Mouse (Mus musculus) intestine, postnatal 0 days (tissue): ENCODE measurements around the gene Pcnx2. TPM values are rescaled to one million over a fixed set of nuclear protein-coding genes. Genes with fewer than 3 reads are reported as not detected.

ENCODE experiments used
- ATAC-seq: fragments of 200-750 bp; cut with Nextera tagmentation; 2 replicates; pipeline ENCODE4 v1.8.0; 2017; ENCODE audit warnings: mild to moderate bottlenecking, moderate TSS enrichment, moderate library complexity
- H3K27ac ChIP-seq: fragments of 300-500 bp; sonication (generic); 2 replicates; pipeline ENCODE4 v1.5.1; 2014; ENCODE audit warnings: mild to moderate bottlenecking, low read depth, low read length, moderate library complexity
- H3K27me3 ChIP-seq: fragments of 300-500 bp; sonication (generic); replicated peaks from 2 replicates; pipeline ENCODE4 v1.6.1; 2014; ENCODE audit warnings: low read length, mixed read lengths; ENCODE audit not compliant: control insufficient read depth, insufficient read depth
- H3K36me3 ChIP-seq: fragments of 300-500 bp; sonication (generic); 2 replicates; pipeline ENCODE4 v1.6.1; 2014; ENCODE audit warnings: mild to moderate bottlenecking, moderate library complexity; ENCODE audit not compliant: control insufficient read depth, insufficient read depth
- H3K4me1 ChIP-seq: fragments of 300-500 bp; sonication (generic); replicated peaks from 2 replicates; pipeline ENCODE4 v1.6.1; 2014; ENCODE audit warnings: antibody characterized with exemption, low read length, mixed read lengths; ENCODE audit not compliant: control insufficient read depth, insufficient read depth
- H3K4me2 ChIP-seq: fragments of 300-500 bp; sonication (generic); replicated peaks from 2 replicates; pipeline ENCODE4 v1.6.1; 2014; ENCODE audit warnings: low read depth, mild to moderate bottlenecking, moderate library complexity
- H3K4me3 ChIP-seq: fragments of 300-500 bp; sonication (generic); 2 replicates; pipeline ENCODE4 v1.5.1; 2014; ENCODE audit warnings: low read depth, low read length
- H3K9ac ChIP-seq: fragments of 300-500 bp; sonication (generic); 2 replicates; pipeline ENCODE4 v1.6.1; 2014; ENCODE audit warnings: mild to moderate bottlenecking, low read depth, low read length
- H3K9me3 ChIP-seq: fragments of 300-500 bp; sonication (generic); 2 replicates; pipeline ENCODE4 v1.6.1; 2016; ENCODE audit warnings: mixed run types; ENCODE audit not compliant: control insufficient read depth
- CTCF ChIP-seq: sonication (generic); IDR thresholded peaks from 2 replicates; pipeline ENCODE4 v1.5.1; 2016; ENCODE audit warnings: low read depth, mild to moderate bottlenecking, control low read depth, antibody characterized with exemption, moderate library complexity
- WGBS: fragments of 180-500 bp; shearing (Covaris S2); extraction: QIAGEN DNeasy Blood & Tissue Kit; methylation state at CpG from one replicate; pipeline ENCODE4 v1.1.7; 2014; 5-methylcytosine and 5-hydroxymethylcytosine counted together
- polyA plus RNA-seq: library from polyadenylated mRNA; unstranded; fragments of >200 nt; fragmentation: Nextera tagmentation; extraction: Ambion mirVana; gene quantifications from 2 replicates; pipeline ENCODE4 v1.2.1, GENCODE M21; 2015

Gene Pcnx2
- polyA plus RNA-seq, 1 experiment from 2014 or later = 0.29 TPM

- WGBS = 67% methylated on average over 8 of the region's 8 CpGs
- H3K27me3 ChIP-seq = no peaks in the 10 kb centered on the region
- no peaks in the 10 kb centered on the region for H3K9me3 ChIP-seq
- H3K4me1 ChIP-seq = no peaks in the 10 kb centered on the region
- no peak for TF ChIP-seq CTCF
- H3K4me2 ChIP-seq = no peak overlapping the region
- no peak for ATAC-seq
- H3K27ac ChIP-seq = no peak overlapping the region
- H3K4me3 ChIP-seq = no peak overlapping the region
- no peaks in the 10 kb centered on the region; the same call in 1 of the 2 replicates for H3K36me3 ChIP-seq
- no peak overlapping the region for H3K9ac ChIP-seq
Measured at GRCm38 (mm10) chr8:125750846-125751245, 147.3 kb downstream of the Pcnx2 start.

- no peaks in the 10 kb centered on the region for H3K27me3 ChIP-seq
- TF ChIP-seq CTCF = no peak
- H3K4me2 ChIP-seq = no peak overlapping the region
- WGBS = 69% methylated on average over 8 of the region's 8 CpGs
- H3K36me3 ChIP-seq = peaks cover 7% of the 10 kb centered on the region; the same call in 1 of the 2 replicates
- H3K4me1 ChIP-seq = no peaks in the 10 kb centered on the region
- H3K9ac ChIP-seq = no peak overlapping the region
- H3K4me3 ChIP-seq = no peak overlapping the region
- no peaks in the 10 kb centered on the region for H3K9me3 ChIP-seq
- no peak for ATAC-seq
- H3K27ac ChIP-seq = no peak overlapping the region
Measured at GRCm38 (mm10) chr8:125747390-125747789, 150.7 kb downstream of the Pcnx2 start.

GRCm38 (mm10) chr8:125744914-125745576, 153.1 kb downstream of the Pcnx2 start:
- H3K4me3 ChIP-seq = no peak overlapping the region
- H3K36me3 ChIP-seq = peaks cover 7% of the 10 kb centered on the region; the same call in 1 of the 2 replicates
- no peaks in the 10 kb centered on the region for H3K4me1 ChIP-seq
- H3K9me3 ChIP-seq = no peaks in the 10 kb centered on the region
- H3K27ac ChIP-seq = no peak overlapping the region
- no peak overlapping the region for H3K4me2 ChIP-seq
- H3K27me3 ChIP-seq = no peaks in the 10 kb centered on the region
- TF ChIP-seq CTCF = no peak
- no peak overlapping the region for H3K9ac ChIP-seq
- no peak for ATAC-seq
- WGBS = 93% methylated on average over 10 of the region's 10 CpGs

- Histone ChIP-seq H3K36me3 (peaks cover 12% of the 10 kb centered on the region; the same call in 1 of the 2 replicates), H3K27ac (no peak overlapping the region), H3K4me2 (no peak overlapping the region), H3K27me3 (no peaks in the 10 kb centered on the region), H3K4me3 (no peak overlapping the region), H3K9me3 (no peaks in the 10 kb centered on the region), H3K9ac (no peak overlapping the region), H3K4me1 (no peaks in the 10 kb centered on the region)
- 65% methylated on average over 8 of the region's 8 CpGs for WGBS
- no peak for ATAC-seq
- TF ChIP-seq CTCF = no peak
Measured at GRCm38 (mm10) chr8:125742406-125742805, 155.7 kb downstream of the Pcnx2 start.

GRCm38 (mm10) chr8:125741855-125742254, 156.3 kb downstream of the Pcnx2 start:
- WGBS = 32% methylated on average over 2 of the region's 2 CpGs
- H3K36me3 ChIP-seq = peaks cover 15% of the 10 kb centered on the region; the same call in 1 of the 2 replicates
- H3K27me3 ChIP-seq = no peaks in the 10 kb centered on the region
- peak; percentile 74; the same call in 1 of the 2 replicates for ATAC-seq
- no peaks in the 10 kb centered on the region for H3K4me1 ChIP-seq
- no peak overlapping the region for H3K27ac ChIP-seq
- no peak overlapping the region for H3K4me3 ChIP-seq
- TF ChIP-seq CTCF = no peak
- no peak overlapping the region for H3K9ac ChIP-seq
- no peaks in the 10 kb centered on the region for H3K9me3 ChIP-seq
- H3K4me2 ChIP-seq = no peak overlapping the region

- H3K27ac ChIP-seq = no peak overlapping the region
- no peaks in the 10 kb centered on the region for H3K9me3 ChIP-seq
- no peak overlapping the region for H3K4me2 ChIP-seq
- no peaks in the 10 kb centered on the region for H3K4me1 ChIP-seq
- ATAC-seq = no peak
- H3K9ac ChIP-seq = no peak overlapping the region
- H3K4me3 ChIP-seq = no peak overlapping the region
- no peaks in the 10 kb centered on the region for H3K27me3 ChIP-seq
- 72% methylated on average over 5 of the region's 5 CpGs for WGBS
- H3K36me3 ChIP-seq = peaks cover 15% of the 10 kb centered on the region; the same call in 1 of the 2 replicates
- no peak for TF ChIP-seq CTCF
Measured at GRCm38 (mm10) chr8:125741377-125741776, 156.7 kb downstream of the Pcnx2 start.
